Mouse (Mus musculus): ENCODE measurements around the gene Fbxo9. TPM values are rescaled to one million over a fixed set of nuclear protein-coding genes. Genes with fewer than 3 reads are reported as not detected.

The Fbxo9 gene
- total and polyA plus RNA-seq, 3 experiments = 14.3 to 24.2 (median 18.3) TPM

GRCm38 (mm10) chr9:78148149-78148548 lies 39.3 kb upstream of the Fbxo9 start:
- Histone ChIP-seq H3K27me3 (replicated peaks) (no peaks in the 10 kb centered on the region), H3K36me3 (replicated peaks in 1 of 2; ENCODE audit: control insufficient read depth in 1 of 2, insufficient read depth in 1 of 2, low read length in 1 of 2) (peaks cover 9 to 24% of the 10 kb centered on the region in 2 experiments), H3K79me2 (replicated peaks; ENCODE audit: control insufficient read depth, extremely low read depth, insufficient read depth, poor library complexity, severe bottlenecking) (no peaks in the 10 kb centered on the region), H3K4me2 (ENCODE audit: insufficient read depth, low read depth, poor library complexity, severe bottlenecking) (no peak overlapping the region), H3K4me1 (ENCODE audit: control insufficient read depth in 1 of 2, insufficient read depth in 2 of 2) (peaks cover 20 to 37% of the 10 kb centered on the region in 2 experiments), H3K27ac (ENCODE audit: insufficient read depth, low read depth) (no peak overlapping the region), H3K9me3 (replicated peaks; ENCODE audit: low read length) (no peaks in the 10 kb centered on the region), H3K9ac (ENCODE audit: insufficient read depth, low read depth) (no peak overlapping the region), H3K4me3 (replicated peaks in 1 of 3; ENCODE audit: low read depth in 2 of 3, low read length in 2 of 3, poor library complexity in 1 of 3) (no peak overlapping the region)
- dilution Hi-C loops (cut with MboI; ENCODE audit: extremely low pct_ligation_motif_present, extremely low pct_unique_long_range_greater_than_20kb, low sequenced_read_pairs) (no loop called here), in situ Hi-C loops (cut with MboI; ENCODE audit: low pct_ligation_motif_present, low pct_unique_long_range_greater_than_20kb, low sequenced_read_pairs) (no loop called here)
- no peak for DNase-seq (ENCODE audit: extremely low read depth)
- TF ChIP-seq MYC (IDR thresholded peaks at IDR 0.05; ENCODE audit: low read depth, low read length) (no peak), BHLHE40 (IDR thresholded peaks at IDR 0.05; ENCODE audit: low read depth, low read length) (no peak)

GRCm38 (mm10) chr9:78146627-78147026 lies 37.8 kb upstream of the Fbxo9 start:
- dilution Hi-C loops (cut with MboI; ENCODE audit: extremely low pct_ligation_motif_present, extremely low pct_unique_long_range_greater_than_20kb, low sequenced_read_pairs) = no loop called here
- Histone ChIP-seq H3K9me3 (replicated peaks; ENCODE audit: low read length) (peaks cover 5% of the 10 kb centered on the region), H3K27me3 (replicated peaks) (no peaks in the 10 kb centered on the region), H3K4me1 (ENCODE audit: control insufficient read depth in 1 of 2, insufficient read depth in 2 of 2) (peaks cover 20 to 37% of the 10 kb centered on the region in 2 experiments), H3K27ac (ENCODE audit: insufficient read depth, low read depth) (no peak overlapping the region), H3K9ac (ENCODE audit: insufficient read depth, low read depth) (no peak overlapping the region), H3K79me2 (replicated peaks; ENCODE audit: control insufficient read depth, extremely low read depth, insufficient read depth, poor library complexity, severe bottlenecking) (no peaks in the 10 kb centered on the region), H3K4me3 (replicated peaks in 1 of 3; ENCODE audit: low read depth in 2 of 3, low read length in 2 of 3, poor library complexity in 1 of 3) (no peak overlapping the region), H3K36me3 (replicated peaks in 1 of 2; ENCODE audit: control insufficient read depth in 1 of 2, insufficient read depth in 1 of 2, low read length in 1 of 2) (peaks cover 15 to 29% of the 10 kb centered on the region in 2 experiments), H3K4me2 (ENCODE audit: insufficient read depth, low read depth, poor library complexity, severe bottlenecking) (no peak overlapping the region)
- no peak for DNase-seq (ENCODE audit: extremely low read depth)
- no peak for TF ChIP-seq ZKSCAN1 (IDR thresholded peaks at IDR 0.05; ENCODE audit: borderline replicate concordance, low read depth, low read length)
- TF ChIP-seq UBTF (IDR thresholded peaks at IDR 0.05; ENCODE audit: low read depth, low read length) = no peak
- no peak for TF ChIP-seq POLR2AphosphoS2 (IDR thresholded peaks at IDR 0.05; ENCODE audit: low read depth, low read length)
- no peak for TF ChIP-seq HCFC1 (IDR thresholded peaks at IDR 0.05; ENCODE audit: low read depth, low read length)
- TF ChIP-seq IRF4 (IDR thresholded peaks at IDR 0.05; ENCODE audit: low read depth, low read length) = no peak
- TF ChIP-seq JUN (IDR thresholded peaks at IDR 0.05; ENCODE audit: insufficient read depth, low read depth, low read length) = no peak
- TF ChIP-seq MEF2A (IDR thresholded peaks at IDR 0.05; ENCODE audit: borderline replicate concordance, low read depth, low read length) = no peak
- TF ChIP-seq NRF1 (IDR thresholded peaks at IDR 0.05; ENCODE audit: low read depth, low read length) = no peak
- no peak for TF ChIP-seq CHD1 (IDR thresholded peaks at IDR 0.05; ENCODE audit: low read depth, low read length)
- TF ChIP-seq MAZ (IDR thresholded peaks at IDR 0.05; ENCODE audit: low read depth, low read length) = no peak
- TF ChIP-seq PAX5 (IDR thresholded peaks at IDR 0.05; ENCODE audit: low read length) = no peak
- no peak for TF ChIP-seq CHD2 (IDR thresholded peaks at IDR 0.05; ENCODE audit: low read length)
- no peak for TF ChIP-seq ELF1 (IDR thresholded peaks at IDR 0.05; ENCODE audit: low read depth, low read length)
- no peak for TF ChIP-seq MYC (IDR thresholded peaks at IDR 0.05; ENCODE audit: low read depth, low read length)
- TF ChIP-seq USF2 (conservative IDR thresholded peaks at IDR 0.05; ENCODE audit: low read depth, low read length) = no peak
- no peak for TF ChIP-seq BHLHE40 (IDR thresholded peaks at IDR 0.05; ENCODE audit: low read depth, low read length)
- no peak for TF ChIP-seq JUND (conservative IDR thresholded peaks at IDR 0.05; ENCODE audit: low read depth, low read length)
- TF ChIP-seq POLR2A (IDR thresholded peaks at IDR 0.05; ENCODE audit: low read depth, low read length) = no peak
- TF ChIP-seq CTCF (conservative IDR thresholded peaks at IDR 0.05 in 1 of 2, IDR thresholded peaks at IDR 0.05 in 1 of 2; ENCODE audit: low read depth in 2 of 2, low read length in 2 of 2) = no peak
- no peak for TF ChIP-seq NELFE (IDR thresholded peaks at IDR 0.05; ENCODE audit: low read depth, low read length)
- in situ Hi-C loops (cut with MboI; ENCODE audit: low pct_ligation_motif_present, low pct_unique_long_range_greater_than_20kb, low sequenced_read_pairs) = no loop called here

All from CH12.LX (cell line).